Mouse (Mus musculus): ENCODE data around the gene Ackr3.

Gene Ackr3

DNA sequence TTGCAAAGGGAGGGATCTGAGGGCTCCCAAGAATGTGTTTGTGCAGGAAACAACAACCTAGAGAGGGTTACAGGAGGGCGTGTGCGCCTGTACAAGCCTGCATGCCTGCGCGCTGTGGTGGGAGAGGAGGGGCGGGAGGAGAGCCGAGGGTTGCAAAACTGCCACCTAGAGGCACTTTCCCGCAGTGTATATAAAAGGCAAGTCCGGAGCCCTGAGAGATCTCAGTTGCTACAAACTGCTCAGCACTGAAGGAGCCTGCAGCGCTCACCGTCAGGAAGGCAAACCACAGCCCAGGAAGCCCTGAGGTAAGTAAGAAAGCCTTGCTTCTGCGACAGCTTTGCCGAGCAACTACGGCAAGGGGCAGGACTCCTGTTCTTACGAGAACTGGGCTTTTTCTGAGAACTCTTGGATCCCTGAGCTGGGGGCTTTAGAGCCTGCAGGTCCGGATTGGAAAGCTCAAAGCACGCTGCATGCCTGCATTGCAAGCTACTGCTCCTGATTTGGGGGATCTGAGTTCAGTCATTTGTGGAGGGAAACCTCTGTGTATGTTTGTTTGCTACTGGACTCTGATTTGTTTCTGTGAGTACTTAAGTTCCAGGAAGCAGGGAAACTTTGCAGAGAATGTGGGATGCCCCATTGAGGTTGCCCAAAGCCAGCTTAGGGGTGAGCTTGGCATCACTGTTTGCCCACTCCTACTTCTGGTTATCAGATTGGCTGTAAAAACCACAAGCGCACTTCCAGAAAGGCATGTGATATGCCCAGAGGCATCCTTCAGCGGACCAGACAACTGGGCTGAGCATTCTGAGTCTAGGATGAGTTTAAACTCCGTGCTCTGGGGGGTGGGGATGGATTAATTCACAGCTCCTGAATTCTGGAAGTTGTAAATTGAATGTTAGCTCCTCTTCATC is at the start of gene Ackr3:
Gene Ackr3 (plus strand): TSS at position 198 of the 908 bp plus-strand sequence.
- peak; percentile 92 for DNase-seq

DNA sequence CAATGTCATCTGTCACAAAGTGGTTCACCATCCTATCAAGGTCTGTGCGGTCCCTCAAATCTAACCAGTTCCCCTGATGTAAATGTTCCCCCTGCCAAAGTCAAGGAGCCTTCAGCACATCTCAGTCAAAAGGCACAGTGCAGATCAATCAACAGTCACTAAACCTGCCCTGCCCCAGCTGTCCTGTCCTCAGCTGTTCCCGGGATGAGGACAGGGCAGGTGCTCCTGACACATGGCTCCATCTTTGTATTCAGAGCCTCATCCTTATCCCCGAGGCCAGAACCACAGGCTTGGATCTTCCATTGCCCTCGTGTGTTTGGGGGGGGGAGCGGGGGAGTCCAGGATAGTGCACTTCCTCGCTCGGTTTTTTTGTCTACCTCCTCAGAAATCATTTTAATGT is 47.2 kb upstream of the Ackr3 start:
- DNase-seq: no peak

DNA sequence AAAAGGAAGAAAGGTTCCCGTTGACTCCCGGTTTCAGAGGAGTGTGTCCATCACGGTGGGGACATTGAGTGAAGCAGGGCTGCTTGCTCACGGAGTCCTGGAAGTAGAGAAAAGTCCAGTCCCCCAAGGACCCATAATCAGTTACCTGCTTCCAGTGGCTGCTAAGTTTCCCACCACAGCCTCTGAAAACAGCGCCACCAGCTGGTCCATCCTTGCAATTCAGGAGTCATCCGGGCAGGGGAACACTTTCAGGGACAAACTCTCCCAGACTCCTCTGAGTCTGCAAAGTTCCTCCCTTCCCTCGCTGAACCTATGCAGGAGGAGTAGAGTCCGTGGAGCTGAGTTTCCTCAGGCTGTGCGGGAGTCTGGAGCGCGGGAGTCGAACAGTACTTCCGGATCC is 43.9 kb upstream of the Ackr3 start:
- DNase-seq: no peak

DNA sequence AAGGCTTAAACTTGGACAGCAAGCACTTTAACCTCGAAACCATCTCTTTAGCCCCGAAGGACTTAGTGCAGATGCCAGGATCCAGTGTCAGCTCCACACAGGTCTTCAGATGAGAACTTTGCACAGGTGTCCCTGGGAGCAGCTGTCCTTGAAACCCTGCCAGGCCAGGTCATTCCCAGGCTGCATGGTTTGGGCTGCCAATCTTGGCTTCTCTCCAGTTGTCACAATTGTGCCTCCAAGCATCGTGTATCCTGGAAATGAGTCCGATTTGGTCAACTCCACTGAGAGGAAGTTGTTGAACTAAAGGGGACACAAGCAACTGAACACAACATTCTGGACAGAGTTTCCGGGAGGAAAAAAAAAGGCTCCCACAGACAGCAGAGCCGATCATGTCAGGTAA is 42.2 kb upstream of the Ackr3 start:
- DNase-seq: peak; percentile 56

DNA sequence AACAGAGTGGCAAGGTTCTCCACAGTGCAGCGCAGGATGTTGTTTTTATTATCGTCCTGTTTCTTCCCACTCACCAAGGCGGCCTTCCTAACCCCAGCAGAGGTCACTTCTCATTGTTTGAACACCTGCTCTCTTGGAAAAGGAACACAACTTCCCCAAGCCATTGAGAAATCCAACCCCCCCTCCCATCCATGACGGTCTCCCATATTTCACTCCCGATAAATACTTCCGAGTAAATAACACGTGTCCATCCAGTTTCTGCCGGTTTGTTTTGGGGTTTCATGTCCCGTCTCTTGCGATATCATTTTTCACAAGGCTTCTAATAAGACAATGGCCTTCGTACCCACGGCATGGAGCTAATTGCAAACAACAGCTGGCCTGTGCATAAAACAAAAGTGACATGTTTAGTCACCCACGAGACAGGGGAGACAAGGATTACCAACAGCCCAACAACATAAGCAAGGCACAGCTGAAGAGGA is 41.4 kb upstream of the Ackr3 start:
- DNase-seq: peak; percentile 18

DNA sequence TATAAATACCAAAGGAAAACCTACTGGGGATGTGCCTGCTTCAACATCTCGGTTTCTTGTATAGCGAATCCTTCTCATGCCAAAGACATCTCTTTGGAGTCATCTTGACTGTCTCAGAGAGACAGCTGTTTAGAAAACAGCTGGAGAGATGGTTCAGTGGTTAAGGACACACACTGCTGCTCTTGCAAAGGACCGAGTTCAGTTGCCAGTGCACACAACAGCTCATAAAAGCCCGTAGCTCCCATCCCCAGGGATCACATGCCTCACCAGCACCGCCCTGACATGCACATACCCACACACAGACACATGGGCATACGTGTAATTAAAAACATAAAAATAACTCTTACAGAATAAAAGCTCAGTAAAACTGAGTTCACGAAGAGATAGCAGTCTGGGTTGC is 40.6 kb upstream of the Ackr3 start:
- no peak for DNase-seq

DNA sequence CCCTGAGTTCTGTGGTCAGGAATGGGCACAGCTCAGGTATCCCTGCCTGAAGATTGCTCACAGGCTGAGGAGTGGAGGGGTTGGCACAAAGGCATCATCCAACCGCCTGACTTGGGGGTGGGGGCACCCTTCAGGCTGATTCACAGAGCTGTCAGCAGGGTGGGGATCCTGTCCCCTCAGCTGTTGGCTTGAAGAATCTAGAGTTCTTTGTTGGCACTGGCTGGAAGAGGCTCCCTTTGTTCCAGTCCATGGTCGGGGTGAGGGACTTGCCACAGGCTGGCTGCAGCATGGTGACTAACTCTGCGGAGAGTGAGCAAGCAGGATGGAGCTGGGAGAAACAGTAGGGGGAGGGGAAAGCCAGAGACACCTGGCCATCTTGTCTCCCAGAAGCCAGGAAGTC is 39.5 kb upstream of the Ackr3 start:
- DNase-seq: no peak

DNA sequence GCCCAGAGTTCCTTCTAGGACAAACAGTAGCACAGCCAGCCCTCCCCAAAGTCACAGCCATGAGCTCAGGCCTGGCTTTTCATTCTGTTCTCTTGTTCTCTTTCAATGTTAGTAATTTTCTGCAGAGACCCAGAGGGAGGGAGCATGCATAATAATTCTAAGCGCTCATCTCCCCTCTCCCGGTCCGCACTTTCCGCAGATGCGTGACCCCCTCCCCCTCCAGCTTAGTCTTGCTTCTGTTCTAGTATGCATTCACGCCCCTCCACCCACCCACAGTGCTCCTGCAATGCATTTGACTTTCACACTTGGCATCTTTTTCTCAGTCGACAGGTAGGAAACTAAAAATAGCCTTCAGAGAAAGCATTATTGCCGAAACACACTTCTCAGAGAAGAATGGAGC is 29.4 kb upstream of the Ackr3 start:
- DNase-seq: no peak

DNA sequence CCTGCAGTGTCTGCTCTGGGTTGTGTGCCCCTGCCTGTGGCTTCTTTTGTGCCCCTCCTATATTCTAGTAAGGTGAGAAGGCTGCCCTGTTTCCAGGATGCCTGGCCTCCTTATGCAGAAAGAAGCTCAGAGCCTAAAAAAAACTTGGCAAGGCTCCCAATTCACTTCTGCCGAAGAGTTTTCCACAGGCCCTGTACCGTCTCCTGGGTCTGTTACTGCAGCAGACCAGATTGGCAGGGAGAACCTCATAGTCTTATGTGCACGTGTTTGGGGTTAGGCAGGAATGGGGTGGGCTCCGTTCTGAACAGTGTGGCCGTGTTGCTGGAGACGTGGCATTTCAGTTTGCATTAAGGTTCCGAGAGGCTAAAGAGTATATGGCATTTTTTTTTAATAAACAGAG is 27.6 kb upstream of the Ackr3 start:
- no peak for DNase-seq

DNA sequence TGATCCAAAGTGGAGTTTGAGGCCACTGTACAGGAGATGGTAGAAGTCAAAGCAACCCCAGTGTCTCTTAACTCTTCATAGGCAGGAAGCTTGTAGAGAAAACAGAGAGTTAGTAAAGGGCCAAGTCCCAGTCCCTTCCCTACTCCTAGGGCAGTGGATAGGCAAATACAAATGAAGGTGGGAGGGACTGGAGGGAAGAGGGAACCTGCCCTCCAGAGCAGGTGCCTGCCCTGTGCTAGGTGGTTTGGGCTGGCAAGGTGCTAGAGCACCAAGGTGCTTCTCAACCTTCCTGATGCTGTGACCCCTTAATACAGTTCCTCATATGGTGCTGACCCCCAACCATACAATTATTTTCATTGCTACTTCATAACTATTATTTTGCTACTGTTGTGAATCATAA is 26.2 kb upstream of the Ackr3 start:
- no peak for DNase-seq

DNA sequence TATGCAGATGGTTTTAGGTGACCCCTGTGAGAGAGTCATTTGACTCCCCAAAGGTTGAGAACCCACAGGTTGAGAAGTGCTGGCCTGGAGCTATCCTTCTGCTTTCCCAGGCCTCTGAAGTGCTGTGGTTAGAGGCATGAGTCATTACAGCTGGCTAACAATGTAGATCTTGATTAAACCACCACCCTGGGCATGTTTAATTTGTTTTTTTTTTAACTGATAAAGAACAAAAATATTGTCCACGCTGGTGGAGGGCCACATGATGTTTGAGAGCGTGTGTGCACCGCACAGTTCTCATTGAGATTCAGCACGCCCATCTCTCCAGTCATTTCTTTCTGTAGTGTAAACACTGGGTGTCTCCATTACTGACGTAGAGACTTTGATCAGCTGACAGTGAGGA is 25.8 kb upstream of the Ackr3 start:
- no peak for DNase-seq

DNA sequence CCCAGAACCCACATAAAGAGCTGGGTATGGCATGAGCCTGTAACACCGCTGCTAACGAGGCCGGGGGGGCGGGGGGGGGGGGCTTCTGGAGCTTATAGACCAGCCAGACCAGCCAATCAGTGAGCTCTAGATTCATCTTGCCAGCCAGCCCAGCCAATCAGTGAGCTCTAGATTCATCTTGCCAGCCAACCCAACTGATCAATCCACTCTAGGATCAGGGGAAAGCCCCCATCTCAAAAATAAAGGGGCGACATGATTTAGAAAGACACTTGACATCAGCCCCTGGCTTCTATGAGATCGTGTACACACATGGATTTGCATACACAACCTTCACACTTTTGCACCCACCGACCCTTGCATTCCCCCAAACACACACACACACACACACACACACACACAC is 23.3 kb upstream of the Ackr3 start:
- DNase-seq: no peak

DNA sequence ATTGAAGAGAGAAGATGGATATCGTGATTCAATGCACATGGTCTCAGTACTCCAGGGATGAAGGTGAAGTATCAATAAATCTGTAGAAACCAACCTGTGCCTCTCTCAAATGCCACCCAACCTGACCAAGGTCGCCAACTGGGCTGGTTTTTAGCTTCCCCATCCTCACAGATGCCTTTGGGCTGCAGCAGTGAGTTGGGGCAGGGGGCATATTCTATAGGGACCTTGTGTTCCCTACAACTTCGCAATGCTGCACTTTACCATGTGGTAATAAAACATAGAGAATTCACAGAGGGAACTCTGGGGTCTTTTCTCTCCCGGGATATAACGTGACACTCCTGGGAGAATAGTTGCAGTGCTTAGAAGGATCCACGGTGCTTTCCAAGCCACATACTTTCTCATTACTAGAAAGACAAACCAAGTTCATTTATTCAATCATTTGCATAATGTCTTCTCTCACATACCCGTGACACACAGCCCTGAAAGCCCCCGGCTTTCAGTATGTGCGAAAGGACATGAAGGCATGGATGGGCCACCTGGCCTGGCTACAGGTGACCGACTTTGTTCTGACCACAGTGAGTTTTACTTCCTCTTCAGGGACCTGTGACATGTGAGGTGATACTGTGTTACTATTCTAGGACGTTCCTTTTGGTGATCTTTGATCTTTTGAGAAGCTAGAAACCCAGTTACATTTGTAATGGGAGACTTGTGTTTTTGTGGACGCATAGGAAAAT is 22.6 kb upstream of the Ackr3 start:
- no peak for DNase-seq

DNA sequence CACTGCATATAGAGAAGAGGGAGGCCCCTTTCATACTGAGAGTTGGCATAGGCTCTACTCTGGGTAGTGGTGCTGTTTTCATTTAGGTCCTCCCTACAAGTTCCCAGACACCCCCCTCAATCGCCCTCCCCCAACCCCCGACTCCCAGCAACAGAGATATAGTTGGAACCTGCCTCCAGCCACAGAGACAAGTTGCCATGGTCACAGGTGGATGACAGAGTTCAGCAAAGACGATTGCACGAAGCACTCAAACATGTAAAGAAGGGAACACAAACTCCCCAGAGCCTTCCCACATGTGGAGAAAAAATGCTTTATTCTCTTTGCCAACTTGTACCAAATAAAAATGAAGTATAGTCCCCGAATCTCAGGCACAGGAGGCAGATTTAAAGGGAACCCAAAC is 21.3 kb upstream of the Ackr3 start:
- DNase-seq: no peak

DNA sequence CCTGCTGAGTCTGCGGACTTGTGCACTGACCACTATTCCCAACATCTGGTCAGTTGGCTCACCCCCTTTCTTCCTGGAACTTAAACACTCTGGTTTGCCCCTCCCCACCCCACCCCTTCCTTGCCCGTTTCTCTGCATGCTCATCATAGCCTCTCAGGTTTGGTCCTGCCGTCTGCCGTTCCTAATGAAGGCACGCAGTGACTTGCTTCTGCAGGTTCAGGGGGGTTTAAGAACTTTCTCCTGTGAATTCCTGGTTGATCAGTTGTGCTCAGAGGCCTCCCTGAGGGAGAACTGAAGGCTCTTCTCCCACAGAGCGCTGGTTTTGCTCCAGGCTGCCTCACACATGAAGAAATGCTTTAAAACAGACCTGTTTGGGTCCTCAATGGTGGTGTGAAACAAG is 20.2 kb upstream of the Ackr3 start:
- no peak for DNase-seq

DNA sequence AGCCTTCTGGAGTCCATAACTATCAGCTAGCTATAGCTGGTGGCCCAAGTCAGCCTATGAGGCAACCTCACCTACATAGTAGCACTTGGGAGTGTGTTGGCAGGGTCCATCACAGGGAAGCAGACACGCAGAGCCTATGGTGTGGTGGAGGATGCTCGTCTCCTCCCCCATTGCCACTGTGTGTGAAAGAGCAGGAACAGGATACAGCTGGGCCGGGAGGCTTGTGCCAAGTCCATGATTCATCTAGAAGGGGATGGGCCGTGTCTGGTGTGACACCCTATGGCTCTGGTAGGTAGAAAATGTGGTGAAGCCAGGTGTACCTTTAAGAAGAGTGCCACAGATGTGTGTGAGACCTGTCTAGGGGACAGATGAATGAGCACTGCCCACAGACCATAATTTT is 17.6 kb upstream of the Ackr3 start:
- DNase-seq: no peak

DNA sequence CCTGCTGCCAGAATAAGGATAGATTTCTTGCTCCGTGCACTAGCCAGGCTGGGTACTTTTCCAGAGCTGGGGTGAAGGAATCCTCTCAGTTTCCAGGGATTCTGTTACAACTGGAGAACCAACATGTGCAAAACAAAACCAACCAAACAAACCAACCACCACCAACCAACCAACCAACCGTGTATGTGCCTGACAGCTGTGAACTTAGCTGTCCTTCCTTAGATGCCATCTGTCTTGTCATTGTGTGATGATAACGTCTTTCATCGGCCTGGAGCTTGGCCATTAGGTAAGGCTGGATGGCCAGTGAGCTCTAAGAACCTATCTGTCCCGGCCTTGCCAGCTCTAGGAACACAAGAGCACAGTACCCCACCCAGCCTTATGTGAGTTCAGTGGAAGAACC is 16.9 kb upstream of the Ackr3 start:
- no peak for DNase-seq

DNA sequence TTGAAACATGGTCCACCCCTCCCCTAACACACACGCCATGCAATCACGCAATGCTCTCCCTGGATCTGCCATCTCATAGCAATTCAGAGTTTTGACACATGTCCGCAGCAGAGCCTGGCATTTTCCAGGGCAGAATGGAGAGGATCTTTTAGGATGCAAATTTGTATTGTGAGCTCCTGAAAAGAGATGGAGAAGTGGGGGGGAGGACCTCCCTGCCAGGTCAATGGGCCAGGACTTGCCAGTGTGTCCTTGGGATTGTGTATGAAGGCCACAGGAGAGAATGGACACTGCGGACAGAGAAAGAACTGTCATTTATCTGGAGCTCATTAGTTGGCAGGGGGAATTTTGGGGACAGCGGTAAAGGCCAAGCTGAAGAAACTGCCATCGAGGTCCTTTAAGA is 14.7 kb upstream of the Ackr3 start:
- DNase-seq: no peak

DNA sequence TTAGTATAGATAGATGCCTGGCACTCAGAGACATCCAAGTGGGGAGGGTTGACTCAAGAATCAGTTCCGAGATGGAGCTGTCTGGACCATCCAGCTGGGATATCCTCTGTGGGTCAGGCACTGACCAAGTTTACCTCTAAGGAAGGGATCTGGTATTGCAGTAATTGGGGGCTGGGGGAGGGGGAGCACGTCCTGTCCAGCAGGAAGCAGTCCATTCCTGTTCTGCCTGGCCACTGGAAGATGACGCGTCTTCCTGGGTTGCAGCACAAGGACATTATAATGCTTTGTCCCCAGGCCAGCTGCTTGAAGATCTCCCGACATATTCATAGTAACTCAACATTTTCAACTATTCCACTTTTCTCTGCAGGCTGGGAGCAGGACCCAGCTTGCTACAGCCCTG is 2.5 kb upstream of the Ackr3 start:
- no peak for DNase-seq

DNA sequence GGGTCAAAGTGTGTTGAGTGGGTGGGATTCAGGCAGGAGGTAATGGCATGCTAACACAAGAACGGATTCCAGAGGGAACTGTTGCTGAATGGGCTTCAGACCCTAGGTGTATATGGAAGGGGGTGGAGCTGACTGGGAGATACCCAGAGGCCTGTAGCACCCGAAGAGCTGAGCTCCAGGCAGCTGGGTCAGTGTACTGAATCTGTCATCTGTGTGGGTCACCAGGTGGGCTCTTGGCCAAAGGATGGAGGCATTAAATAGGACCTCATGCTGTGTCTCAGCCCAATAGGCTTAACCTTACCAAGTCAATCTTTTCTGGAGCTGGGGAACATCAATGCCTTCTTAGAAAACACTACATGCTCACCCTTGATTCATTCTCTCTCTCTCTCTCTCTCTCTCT is 2.1 kb upstream of the Ackr3 start:
- no peak for DNase-seq

DNA sequence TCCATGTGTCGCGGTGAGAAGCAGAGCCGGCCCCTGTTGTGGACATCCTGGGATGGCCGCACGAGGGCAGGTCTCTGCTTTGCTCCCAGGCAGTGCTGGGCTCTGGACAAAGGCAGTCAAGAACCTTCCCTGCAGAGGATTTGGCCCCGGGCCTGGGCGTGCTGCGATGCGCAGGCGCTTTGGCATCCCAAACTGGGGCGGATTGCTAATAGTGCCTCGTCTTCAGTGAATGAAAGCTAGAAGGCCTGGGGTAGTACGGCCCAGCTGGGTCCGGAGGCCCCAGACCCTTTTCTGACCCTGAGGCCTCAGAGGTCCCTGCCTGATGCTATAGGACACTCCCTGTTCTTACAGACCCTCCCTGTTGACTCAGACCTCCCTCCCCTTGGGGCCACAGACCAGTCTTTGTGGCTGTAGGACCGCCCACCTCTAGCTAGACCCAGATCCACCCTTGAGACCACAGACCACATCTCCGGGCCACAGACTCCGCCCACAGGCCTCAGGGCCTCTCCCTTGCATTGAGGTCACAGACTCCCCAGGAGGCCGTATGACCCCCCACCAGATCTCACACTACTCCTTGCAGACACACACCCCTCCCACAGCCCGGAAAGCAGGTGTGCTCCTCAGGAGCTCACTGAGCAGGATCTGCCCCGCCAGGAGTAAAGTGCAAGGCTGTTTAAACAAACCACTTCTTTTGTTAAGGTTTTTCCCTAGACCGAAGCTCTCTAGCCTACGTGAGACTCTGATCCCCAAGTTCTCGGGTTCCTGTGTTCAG is 1.4 kb upstream of the Ackr3 start:
- DNase-seq: peak; percentile 78

DNA sequence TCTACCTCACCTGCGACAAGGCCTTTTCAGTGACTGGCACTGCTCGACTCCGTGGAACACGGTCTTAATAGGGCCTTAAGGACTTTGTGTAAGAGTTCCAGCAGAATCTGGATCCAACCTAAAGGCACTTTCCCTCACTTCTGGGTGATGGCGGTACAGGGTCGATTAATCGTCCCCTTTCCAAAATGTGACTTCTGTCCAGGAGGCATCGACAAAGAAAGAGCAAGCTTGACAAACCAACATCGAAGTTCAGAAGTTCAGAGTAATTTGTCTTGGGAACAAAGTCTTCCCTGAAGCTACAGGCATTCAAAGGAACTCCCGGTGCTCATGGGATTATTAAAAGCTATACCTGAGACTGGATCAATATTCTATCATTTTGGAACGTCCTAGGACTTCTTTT is 439 bp upstream of the Ackr3 start:
- no peak for DNase-seq

DNA sequence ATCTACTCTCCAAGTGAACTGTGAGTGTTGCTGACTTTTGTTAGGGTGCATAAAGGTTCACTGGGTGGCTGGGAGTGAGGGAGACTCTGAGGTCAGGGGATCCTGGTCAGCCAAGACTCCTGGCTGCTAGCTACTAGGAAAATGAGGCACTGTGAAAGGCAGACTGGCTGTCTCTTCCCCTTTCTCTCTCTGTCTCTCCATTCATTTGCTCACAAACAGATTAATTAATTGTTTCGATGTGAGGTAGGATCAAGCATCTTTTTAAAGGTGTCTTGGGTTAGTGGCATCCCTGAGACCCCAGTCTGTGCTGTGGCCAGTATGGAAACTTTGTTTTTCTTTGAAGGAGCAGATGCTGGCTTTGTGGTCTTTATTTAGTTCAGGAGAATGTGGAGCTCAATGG is 1.0 kb downstream of the Ackr3 start:
- no peak for DNase-seq

DNA sequence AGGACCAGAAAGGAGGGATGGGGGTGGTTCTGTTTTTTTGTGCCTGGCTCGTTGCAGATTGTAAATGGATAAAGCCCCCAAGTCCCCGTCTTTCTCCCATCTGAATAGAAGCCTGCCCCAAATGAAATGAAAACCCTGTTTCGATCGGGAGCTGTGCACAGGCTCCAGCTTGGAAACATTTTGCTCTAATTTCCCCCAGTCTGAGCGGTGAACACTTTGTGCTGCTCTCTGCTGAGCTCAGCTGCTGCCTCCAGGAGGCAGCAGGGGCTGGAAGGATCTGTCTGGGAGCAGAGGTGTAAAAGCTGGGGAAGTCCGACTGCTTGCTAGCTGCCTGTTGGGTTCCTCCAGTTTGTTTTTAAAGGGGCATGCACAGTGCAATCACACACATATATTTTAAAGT is 1.4 kb downstream of the Ackr3 start:
- DNase-seq: peak; percentile 81
